Mouse (Mus musculus) NIH3T3 (cell line): ENCODE data around the gene Glg1.
A peak's percentile ranks its signal among the peaks of the same experiment; 100 is the strongest.
"Not testable (repeated sequence)": the region's sequence is repeated elsewhere in the genome, so short reads cannot be mapped to it uniquely, and the experiment has no call there.

Experiments
- DNase-seq: peaks from one replicate; pipeline ENCODE4 v3.0.0-alpha.2; 2012; ENCODE audit warnings: low read depth

The Glg1 gene

DNA sequence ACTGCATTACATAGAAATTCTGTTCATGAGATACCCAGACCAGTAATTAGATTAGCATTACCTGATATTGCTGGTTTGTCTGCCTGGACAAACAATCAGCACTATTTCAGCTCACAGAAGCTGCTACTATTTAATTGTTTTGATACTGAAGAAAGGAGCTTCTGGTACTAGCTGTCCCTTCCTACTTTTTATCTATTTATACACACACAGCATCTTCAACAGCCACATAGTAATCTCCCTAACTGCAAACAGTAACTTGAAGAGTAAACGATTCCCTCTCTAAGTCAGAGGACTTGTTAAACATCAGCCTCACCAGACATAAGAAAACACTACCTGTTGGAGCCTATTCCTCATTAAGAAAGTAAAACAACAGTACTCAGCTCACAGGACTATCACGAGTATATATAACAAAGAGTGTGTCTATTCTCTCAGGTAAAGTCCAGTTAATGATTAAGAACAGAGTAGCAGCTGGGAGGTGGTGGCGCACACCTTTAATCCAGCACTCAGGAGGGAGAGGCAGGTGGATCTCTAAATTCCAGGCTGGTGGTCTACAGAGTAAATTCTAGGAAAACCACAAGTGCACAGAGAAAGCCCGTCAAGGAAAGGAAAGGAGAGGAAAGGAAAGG, 6.4 kb downstream of the Glg1 start:
- no peak for DNase-seq

DNA sequence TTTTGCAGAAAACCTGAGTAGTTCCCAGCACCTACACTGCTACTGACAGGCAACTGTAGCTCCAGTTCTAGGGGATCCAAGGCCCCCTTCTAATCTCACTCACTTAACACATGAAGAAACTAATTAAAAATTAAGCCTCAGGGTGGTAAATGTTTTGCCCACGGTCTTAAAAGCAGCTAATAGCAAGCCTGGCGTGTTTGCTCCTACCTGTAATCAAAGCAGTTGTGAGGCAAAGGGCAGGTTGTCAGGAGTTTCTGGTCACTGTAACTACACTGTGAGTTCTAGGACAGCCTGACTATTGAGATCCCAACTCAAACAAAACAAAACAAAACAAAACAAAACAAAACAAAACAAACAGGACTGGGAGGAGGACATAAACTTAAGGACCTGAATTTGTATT, 8.9 kb downstream of the Glg1 start:
- DNase-seq = no peak

DNA sequence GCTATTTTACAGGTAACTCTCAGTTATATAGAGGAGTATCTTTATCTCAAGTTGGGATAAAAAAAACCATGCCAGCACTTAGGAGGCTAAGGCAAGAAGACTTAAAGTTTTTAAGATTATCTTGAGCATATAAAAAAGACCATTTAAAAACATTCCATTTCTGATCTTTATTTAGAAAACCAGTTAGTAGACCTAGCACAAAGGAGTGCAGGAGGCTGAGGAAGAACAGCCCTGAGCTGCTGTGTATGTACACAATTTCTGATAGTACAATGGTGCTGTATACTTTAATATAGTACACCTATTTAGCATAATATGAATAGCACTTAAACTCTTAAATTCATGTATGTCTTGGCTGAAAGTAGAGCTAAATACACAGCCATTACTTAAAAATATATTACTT, 10.9 kb downstream of the Glg1 start:
- no peak for DNase-seq

DNA sequence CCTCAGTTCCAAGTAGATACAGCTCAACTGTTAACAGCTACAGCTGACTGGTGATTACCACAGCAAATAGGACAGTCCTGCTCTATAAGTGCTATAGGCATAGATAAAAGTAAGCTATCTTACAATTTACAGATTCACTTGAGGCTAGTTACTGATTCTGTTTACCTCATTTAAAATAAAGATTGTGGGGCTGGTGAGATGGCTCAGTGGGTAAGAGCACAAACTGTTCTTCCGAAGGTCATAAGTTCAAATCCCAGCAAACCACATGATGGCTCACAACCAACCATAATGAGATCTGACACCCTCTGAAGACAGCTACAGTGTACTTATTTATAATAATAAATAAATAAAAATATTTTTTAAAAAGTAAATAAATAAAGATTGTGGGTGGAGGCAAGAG, 12.2 kb downstream of the Glg1 start:
- not testable (repeated sequence) for DNase-seq

DNA sequence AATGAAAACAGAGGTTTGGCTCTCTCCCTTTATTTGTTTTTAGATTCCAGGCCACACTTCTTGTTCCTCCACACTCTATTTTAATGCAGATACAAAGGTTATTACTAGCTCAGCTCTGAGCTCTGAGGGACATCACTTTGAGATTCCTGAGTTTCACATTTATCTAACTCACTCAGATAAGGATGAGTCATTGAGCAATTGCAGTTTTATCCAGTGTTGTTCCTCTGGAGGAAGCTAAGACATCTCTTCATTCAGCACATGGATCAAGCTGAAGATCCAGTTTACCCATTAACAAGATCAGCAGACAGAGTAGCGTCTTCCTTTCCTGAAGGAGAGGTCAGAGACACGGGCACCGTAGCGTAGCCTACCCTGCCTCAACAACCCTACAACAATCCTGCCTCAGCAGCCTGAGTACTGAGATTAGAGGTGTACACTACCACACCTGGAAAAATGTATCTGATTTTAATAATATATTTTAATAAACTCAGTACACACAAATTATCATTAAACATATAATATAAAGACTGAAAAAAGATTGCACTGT, 12.7 kb downstream of the Glg1 start:
- DNase-seq = no peak

DNA sequence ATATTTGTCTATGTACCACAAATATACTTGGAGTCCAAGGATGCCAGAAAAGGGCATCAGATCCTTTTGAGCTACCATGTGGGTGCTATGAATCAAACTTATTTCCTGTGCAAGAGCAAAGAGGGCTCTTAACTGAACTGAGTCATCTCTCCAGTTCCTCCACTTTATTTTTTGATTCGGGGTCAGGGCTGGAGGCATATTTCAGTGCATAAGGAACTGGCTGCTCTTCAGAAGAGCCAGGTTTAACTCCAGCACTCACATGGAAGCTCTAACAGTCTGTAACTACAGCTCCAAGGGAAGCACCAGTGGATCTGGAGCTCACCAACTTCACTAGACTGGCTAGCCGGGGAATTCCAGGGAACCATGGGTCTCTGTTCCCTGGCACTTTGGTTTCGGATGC, 21.7 kb downstream of the Glg1 start:
- peak; percentile 52 for DNase-seq

DNA sequence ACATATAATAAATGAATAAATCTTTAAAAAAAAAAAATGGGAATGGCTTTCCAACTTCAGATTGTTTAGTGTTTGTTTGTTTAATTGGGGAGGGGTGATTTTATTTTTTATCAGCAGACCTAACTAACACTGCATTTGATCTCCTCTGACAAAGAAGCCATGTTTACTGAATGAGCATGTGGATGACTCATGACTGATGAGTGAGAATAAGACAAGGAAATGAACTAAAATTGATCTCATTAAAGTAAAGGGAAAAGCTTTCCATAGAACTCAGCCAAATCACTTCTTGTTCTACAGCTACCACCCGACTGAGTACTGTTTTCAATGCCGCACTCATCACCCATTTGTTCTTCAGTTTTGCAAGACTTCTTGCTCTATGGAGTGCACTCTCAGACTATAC, 25.3 kb downstream of the Glg1 start:
- no peak for DNase-seq

DNA sequence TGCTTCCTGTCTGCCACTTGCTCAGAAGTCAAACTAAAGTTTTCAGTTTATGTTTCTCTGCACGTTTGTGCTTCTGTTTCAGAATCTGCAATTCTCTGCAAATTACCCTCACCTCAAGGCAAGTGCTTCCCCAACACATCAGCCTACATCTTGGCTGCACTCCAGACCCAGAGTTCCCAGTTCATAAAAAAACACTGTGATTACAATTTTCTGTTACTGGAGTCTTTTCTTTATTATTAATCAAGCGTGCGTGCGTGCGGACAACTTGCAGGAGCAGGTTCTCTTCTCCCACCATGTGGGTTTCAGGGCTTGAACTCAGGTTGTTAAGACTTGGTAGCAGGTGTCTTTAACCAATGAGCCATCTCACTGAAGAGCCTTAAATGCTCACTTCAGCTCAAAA, 34.9 kb downstream of the Glg1 start:
- DNase-seq = peak; percentile 33

DNA sequence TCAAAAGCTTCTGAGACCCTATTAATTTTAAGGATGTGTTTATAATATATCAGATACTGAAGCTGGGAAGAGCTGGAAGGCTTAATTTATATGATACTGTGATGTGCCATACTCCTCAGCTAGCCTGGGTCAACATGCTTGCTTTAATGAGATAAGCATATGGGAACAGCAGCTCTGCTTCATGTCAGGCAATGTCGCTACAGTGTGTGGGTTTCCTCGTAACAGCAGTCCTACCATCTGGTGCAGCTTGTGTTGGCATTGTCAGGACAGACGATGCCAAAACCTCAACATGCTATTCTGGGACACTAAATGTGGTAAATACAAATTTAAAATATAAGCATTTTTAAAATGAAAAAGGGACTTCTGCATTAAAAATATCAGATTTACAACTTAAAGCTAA, 40.9 kb downstream of the Glg1 start:
- no peak for DNase-seq

DNA sequence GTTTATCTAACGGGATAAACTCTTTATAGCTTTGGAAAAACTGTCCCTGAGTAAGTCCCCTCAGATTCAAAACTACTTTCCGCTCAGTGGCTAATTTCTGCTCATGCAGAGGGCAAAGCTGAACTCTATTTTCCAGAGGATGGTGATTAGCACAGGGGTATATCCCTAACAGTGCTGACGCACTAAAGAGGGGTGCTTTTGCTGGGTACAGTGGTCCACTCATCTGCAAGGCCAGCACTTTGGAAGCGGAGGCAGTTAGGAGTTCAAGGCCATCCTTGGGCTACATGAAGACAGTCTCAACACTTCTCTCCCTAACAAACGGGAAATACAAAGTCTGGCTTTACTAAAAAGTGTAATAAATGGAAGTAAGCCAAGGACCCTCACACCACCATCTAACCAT, 45.6 kb downstream of the Glg1 start:
- no peak for DNase-seq

DNA sequence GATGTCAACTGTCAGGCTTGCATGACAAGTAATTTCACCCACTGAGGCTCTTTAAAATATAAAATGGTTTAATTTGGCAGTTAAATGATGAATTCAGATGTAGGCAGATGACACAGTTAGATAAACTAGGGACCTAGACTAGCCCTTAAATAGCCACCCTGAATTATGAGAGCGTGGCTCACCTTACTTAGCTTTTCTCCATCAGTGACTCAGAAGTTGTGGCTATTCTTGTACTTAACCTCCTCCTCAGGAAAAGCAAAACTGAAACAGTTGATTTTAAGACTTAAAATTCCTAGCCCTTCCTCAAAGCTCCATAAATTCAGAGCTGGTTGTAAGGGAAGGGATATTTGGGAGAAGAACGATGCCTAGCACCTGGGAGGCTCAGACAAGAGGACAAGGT, 47.8 kb downstream of the Glg1 start:
- no peak for DNase-seq

DNA sequence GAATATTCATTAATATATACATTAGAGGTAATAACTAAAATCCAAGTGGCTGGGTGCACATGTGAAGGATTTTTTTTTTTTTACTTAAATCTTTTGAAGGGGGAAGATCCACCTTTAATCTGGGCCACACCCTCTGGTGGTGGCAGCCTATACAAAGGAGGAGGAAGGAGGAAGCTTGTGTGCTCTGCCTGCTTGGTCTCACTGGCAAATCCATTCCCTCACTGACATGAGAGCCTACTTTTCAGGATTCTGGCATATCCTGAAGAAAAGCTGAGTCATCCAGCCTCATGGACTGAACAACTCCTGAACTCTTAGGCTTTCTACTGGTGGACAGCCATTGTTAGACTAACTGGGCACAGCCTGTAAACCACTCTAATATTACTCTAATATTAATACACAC, 49.1 kb downstream of the Glg1 start:
- peak; percentile 65 for DNase-seq

DNA sequence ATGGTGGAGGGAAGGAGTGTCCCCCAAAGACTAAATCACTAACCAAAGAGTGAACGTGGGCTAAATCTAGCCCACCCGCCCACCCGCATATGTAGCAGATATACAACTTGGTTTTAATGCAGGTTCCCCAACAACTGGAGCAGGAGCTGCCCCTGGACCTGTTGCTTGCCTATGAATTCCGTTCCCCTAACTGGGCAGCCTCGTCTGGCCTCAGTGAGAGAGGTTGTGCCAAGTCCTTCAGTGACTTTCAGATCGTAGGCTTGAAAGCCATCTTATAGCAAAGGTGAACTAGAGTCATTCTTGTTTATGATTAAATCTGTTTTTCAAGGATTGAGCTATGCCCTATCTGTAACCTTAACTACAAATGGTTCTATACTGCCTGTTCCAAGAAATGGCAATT, 52.7 kb downstream of the Glg1 start:
- no peak for DNase-seq

DNA sequence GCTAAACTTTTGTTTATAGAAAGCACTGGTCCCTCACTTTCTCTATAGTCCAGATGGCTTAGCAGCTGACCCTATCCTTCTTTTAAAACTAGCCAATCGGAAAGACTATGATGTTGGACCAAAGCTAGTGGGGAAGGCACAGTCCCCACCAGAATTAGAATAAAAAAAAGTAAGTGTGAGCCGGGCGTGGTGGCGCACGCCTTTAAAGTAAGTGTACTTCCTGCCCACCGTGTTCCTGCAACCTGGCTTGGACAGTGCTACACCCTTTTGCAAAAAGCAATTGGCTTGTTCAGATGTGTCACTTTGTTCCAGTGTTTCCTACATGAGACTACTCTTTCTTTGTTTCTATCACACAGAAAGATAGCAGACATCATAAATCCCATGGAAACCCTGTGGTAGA, 54.0 kb downstream of the Glg1 start:
- DNase-seq = no peak

DNA sequence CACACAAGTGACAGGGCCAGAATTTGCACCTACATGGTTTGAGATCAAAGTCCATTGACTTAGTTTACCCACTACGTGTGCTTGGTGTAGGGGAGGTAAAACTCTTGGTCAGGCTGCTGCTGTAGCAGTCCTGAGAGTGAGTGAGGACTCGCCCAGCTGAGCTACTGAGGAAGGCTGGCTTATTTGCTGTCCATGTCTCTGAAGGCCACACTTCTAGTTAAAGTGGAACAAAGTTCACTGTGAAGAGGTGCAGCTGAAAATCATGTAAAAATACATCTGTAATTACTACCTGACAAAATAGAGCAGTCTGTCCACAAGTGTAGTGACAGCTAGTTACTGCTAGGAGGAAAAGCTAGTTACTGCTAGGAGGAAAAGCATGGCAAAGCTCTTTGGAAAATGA, 55.7 kb downstream of the Glg1 start:
- DNase-seq = no peak

DNA sequence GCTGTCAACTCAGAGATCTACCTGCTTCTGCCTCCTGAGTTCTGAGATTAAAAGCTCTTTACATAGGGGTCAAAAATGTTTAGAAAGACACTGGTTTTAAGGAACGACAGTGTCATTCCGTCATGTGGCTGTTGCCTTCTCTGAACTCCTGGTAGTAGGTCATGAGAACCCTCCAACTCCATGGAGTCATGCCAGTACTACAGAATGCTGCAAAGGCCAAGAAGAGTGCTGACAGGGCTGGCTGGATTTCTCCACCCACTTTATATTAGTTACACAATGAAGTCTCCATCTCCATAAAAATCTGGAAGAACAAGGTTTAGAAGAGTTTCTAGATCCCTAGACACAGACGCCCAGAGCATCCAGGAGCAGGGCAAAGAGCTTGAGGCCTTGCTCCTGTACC, 61.0 kb downstream of the Glg1 start:
- peak; percentile 16 for DNase-seq

DNA sequence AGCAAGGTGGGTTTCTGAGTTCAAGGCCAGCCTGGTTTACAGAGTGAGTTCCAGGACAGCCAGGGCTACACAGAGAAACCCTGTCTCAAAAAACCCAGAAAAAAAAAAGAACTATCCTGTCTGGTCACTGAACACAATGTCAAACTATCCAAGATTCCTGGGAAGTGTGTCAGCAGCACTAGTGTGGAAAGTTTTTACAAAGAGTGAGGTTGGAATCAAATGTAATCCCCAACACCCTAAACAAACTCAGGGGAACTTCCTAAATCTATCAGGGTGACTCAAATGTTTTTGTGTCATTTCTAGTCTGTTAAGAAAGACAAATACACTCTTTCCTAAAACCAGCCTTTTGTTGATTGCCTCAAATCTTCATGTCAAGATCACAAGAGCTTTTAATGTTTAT, 62.8 kb downstream of the Glg1 start:
- peak; percentile 49 for DNase-seq

DNA sequence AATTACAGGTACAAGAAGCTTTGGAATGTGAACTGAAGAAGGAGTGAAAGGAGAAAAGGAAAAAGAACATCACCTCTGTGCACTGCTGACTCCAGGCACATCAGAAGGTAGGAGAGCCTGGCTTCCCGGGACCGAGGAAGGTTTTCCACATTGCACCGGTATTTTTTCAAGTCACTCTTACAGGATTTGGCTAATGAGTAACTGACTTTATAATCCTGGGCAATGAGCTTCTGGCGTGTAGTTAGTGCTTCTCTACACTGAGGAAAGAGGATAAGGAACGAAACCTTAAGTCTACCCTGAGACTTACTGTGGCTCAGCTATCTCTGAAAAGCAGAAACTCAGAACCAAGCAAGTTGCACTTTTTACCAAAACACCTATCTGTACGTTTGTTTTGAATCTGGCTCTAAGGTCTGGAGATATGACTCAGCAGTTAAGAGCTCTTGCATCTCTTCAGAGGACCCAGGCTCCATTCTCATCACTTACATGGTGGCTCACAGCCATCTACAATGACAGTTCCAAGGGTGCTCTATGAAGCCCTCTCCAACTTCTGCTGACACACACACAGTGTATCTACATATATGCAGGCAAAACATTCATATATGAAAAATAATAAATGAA, 70.3 kb downstream of the Glg1 start:
- no peak for DNase-seq

DNA sequence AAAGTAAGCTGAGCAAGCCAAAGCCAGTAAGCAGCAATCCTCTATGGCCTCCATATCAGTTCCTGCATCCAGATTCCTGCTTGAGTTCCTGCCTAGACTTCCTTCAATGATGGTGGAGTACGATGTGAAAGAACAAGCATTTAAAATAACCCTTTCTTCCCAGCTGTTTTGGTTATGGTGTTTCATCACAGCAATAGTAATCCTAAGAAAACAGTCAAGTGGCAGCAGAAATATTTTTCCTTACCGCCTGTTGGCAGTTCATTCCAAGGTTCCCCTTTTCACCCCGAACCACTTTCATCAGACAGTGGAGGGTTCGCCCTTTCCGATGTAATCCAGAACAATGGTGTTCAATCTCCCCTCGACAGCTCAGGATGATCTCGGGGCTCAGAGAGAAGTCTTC, 71.5 kb downstream of the Glg1 start:
- no peak for DNase-seq

DNA sequence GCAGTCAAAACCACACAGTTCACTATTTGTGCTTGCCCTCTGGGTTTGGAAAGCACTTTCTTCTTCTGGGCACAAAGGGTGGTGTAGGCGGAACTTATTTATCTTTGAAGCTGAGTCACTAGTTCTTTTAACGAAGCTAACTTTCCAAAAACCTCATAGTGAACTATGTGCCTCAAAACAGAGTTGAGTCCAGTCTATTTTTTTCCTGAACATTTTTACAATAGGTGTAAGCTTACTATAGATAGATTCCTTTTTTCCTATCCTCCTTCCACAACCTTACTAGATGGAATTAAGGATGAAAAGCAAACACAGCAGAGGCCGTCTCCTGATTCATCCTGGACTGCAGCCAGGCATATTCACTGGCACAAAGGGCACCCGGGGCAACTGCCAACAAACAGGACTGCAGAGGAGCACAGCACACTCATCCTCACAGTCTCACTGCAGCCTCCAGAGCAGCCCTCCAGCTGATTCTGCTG, 73.5 kb downstream of the Glg1 start:
- peak; percentile 80 for DNase-seq

DNA sequence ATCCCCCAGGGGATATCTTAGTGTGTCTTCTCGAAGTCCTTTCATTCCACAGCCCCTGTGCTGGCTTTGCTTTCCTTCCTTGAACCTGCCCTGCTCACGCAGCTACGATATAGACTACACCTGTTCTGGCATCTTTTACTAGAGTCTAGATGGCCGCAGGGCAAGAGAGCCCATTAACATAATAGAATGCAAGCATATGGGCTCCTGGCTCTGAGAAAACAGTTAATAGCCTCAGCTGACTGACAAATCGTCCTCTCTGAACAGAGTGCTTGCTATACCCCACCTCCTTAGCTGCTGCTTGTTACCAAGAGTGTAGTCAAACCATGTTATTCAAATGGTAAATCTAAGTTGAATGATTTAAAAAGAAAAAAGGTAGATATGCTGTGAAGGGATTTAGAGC, 87.4 kb downstream of the Glg1 start:
- no peak for DNase-seq

DNA sequence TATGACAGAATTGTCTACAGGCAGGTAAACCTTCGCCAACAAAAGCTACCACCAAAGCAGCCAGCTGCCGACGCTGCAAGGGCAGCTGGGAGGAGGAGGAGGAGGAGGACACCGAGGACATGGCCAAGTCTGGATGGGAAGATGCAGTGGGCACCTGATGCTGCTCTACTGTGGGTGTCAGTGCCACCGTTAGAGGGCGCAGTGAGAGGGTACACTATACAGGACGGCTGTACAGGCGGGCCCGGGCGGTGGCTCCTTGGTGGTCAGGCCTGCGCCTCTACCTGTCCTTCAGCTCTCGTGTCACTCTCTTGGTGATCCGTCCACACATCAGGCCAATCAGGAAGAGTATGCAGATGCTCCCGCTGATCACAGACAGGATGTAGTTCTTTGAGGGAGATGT, 101.4 kb downstream of the Glg1 start:
- DNase-seq = peak; percentile 48

DNA sequence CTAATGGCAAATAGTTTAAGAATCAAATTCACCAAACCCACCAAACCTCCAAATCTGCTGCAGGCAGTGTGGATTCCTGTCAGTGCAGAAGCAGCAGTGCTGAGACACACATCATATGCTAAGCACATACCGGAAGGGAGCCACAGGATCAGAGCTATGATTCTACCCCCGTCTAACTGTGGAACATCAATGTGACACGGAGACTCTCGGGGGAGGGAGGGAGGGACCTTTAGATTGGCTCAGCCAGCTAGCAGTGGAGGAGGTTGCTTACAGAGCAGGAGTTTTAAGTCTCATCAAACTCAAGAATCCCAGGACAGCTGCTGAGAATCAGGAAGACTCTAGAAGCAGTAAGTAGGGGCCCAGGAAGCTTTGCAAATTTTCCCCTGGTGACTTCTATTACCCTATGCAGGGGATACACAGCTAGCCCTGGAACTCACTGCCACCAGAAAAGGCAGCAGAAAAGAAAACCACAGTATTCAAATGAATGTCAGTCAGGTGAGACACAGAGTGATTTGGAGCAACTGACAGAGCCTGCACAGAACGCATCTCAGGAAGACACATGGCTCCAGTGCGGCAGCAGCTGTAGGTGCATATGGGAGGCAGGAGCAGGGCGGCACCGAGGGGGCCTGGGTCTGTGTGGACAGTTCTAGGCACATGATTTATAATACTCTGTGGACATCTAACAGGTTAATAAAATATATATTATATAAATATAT, 103.1 kb downstream of the Glg1 start:
- no peak for DNase-seq
